Mouse (Mus musculus) liver, postnatal 0 days (tissue): ENCODE measurements around the gene Gjb2. TPM values are rescaled to one million over a fixed set of nuclear protein-coding genes. Genes with fewer than 3 reads are reported as not detected.

Source experiments
- ATAC-seq: fragments of 200-750 bp; cut with Nextera tagmentation; 2 replicates; pipeline ENCODE4 v1.8.0; 2017; ENCODE audit warnings: mild to moderate bottlenecking, moderate library complexity
- DNase-seq: peaks from one replicate; pipeline ENCODE4 v3.0.0-alpha.2; 2016
- H3K27ac ChIP-seq: fragments of 300-500 bp; sonication (generic); 2 replicates; pipeline ENCODE4 v1.5.1; 2014; ENCODE audit warnings: antibody characterized with exemption, moderate library complexity, mild to moderate bottlenecking, low read depth
- H3K27me3 ChIP-seq: fragments of 300-500 bp; sonication (generic); 2 replicates; pipeline ENCODE4 v1.6.1; 2014; ENCODE audit warnings: low read length, control low read depth, mixed read lengths; ENCODE audit not compliant: insufficient read depth
- H3K36me3 ChIP-seq: fragments of 300-500 bp; sonication (generic); replicated peaks from 2 replicates; pipeline ENCODE4 v1.6.1; 2014; ENCODE audit warnings: mild to moderate bottlenecking, control low read depth, low read length, moderate library complexity, mixed read lengths; ENCODE audit not compliant: insufficient read depth
- H3K4me1 ChIP-seq: fragments of 300-500 bp; sonication (generic); 2 replicates; pipeline ENCODE4 v1.6.1; 2014; ENCODE audit warnings: antibody characterized with exemption, mild to moderate bottlenecking, control low read depth; ENCODE audit not compliant: insufficient read depth
- H3K4me2 ChIP-seq: fragments of 300-500 bp; sonication (generic); 2 replicates; pipeline ENCODE4 v1.6.1; 2014; ENCODE audit warnings: low read depth, mild to moderate bottlenecking, low read length, moderate library complexity, mixed read lengths
- H3K4me3 ChIP-seq: fragments of 300-500 bp; sonication (generic); 2 replicates; pipeline ENCODE4 v1.5.1; 2014; ENCODE audit warnings: low read depth, low read length
- H3K9ac ChIP-seq: fragments of 300-500 bp; sonication (generic); replicated peaks from 2 replicates; pipeline ENCODE4 v1.6.1; 2014; ENCODE audit warnings: mild to moderate bottlenecking, moderate library complexity
- H3K9me3 ChIP-seq: fragments of 300-500 bp; sonication (generic); 2 replicates; pipeline ENCODE4 v1.6.1; 2016; ENCODE audit warnings: mild to moderate bottlenecking, control low read depth, low read length, mixed read lengths
- CTCF ChIP-seq: sonication (generic); IDR thresholded peaks from 2 replicates; pipeline ENCODE4 v1.5.1; 2016; ENCODE audit warnings: antibody characterized with exemption, low read depth
- EP300 ChIP-seq: IDR thresholded peaks from 2 replicates; pipeline ENCODE4 v1.6.1; 2016; ENCODE audit warnings: antibody characterized with exemption, low read depth, mild to moderate bottlenecking
- WGBS: fragments of 180-500 bp; shearing (Covaris S2); extraction: QIAGEN DNeasy Blood & Tissue Kit; methylation state at CpG from one replicate; pipeline ENCODE4 v1.1.7; 2014; ENCODE audit not compliant: insufficient replicate concordance; 5-methylcytosine and 5-hydroxymethylcytosine counted together
- polyA plus RNA-seq: library from polyadenylated mRNA; unstranded; fragments of >200 nt; fragmentation: Nextera tagmentation; extraction: Ambion mirVana; gene quantifications from 2 replicates; pipeline ENCODE4 v1.2.1, GENCODE M21; 2015

Gjb2 gene
- polyA plus RNA-seq, 1 experiment from 2014 or later: 135 TPM

GRCm38 (mm10) chr14:57057563-57058321 is 46.8 kb downstream of the Gjb2 start, which contains the start of gene Gja3:
Gene Gja3 (minus strand): TSS chr14:57058100.
- TF ChIP-seq CTCF (no peak), EP300 (no peak)
- Histone ChIP-seq H3K9me3 (no peaks in the 10 kb centered on the region), H3K4me3 (peak within 1 kb of the TSS; percentile 29), H3K36me3 (no peaks in the 10 kb centered on the region), H3K4me1 (no peaks in the 10 kb centered on the region), H3K27ac (no peak within 1 kb of the TSS), H3K4me2 (peak within 1 kb of the TSS; percentile 60), H3K27me3 (peaks cover 39% of the 10 kb centered on the region), H3K9ac (no peak within 1 kb of the TSS)
- WGBS: 3% methylated on average over 68 of the region's 79 CpGs
- DNase-seq (peak; percentile 43), ATAC-seq (no peak)

- WGBS: 6% methylated on average over 19 of the region's 19 CpGs
- peaks cover 39% of the 10 kb centered on the region for H3K27me3 ChIP-seq
- H3K27ac ChIP-seq: no peak overlapping the region
- no peak for DNase-seq
- no peaks in the 10 kb centered on the region for H3K9me3 ChIP-seq
- H3K4me1 ChIP-seq: no peaks in the 10 kb centered on the region
- no peaks in the 10 kb centered on the region for H3K36me3 ChIP-seq
- H3K9ac ChIP-seq: no peak overlapping the region
- peak overlapping the region; percentile 60 for H3K4me2 ChIP-seq
- ATAC-seq: no peak
- H3K4me3 ChIP-seq: peak overlapping the region; percentile 29
- TF ChIP-seq EP300 (no peak), CTCF (no peak)
Measured at GRCm38 (mm10) chr14:57057204-57057562, 47.3 kb downstream of the Gjb2 start.

- H3K9ac ChIP-seq: no peak overlapping the region
- H3K4me2 ChIP-seq: no peak overlapping the region
- no peak overlapping the region for H3K27ac ChIP-seq
- no peaks in the 10 kb centered on the region for H3K36me3 ChIP-seq
- no peak overlapping the region for H3K4me3 ChIP-seq
- DNase-seq (no peak), ATAC-seq (no peak)
- WGBS: 54% methylated on average over 6 of the region's 6 CpGs
- no peaks in the 10 kb centered on the region for H3K9me3 ChIP-seq
- H3K27me3 ChIP-seq: peaks cover 22% of the 10 kb centered on the region
- no peaks in the 10 kb centered on the region for H3K4me1 ChIP-seq
- TF ChIP-seq CTCF: no peak
- TF ChIP-seq EP300: no peak
Measured at GRCm38 (mm10) chr14:57052713-57053112, 51.8 kb downstream of the Gjb2 start.

Other genes starting within 250 kb of the Gjb2 start
- 4.3 and 4.5 TPM in 2 replicates for gene Zmym2, start 218.0 kb downstream of the Gjb2 start, polyA plus RNA-seq
- 0.07 TPM in 1 of 2 replicates, not detected in the other for gene Gja3, start 46.6 kb downstream of the Gjb2 start, polyA plus RNA-seq
- gene Gm4491, start 11.2 kb upstream of the Gjb2 start, polyA plus RNA-seq: not detected in 2 replicates
- gene Gjb6, start 28.9 kb upstream of the Gjb2 start, polyA plus RNA-seq: 0.11 TPM in 1 of 2 replicates, not detected in the other